Mouse (Mus musculus) bone marrow, adult 2 months (tissue): ENCODE measurements around the gene Hoxd11.

Source experiments
- CTCF ChIP-seq: fragments of 200-500 bp; IDR thresholded peaks from 2 replicates; pipeline ENCODE4 v1.5.1; 2011; ENCODE audit warnings: low read length, control low read depth; ENCODE audit not compliant: control insufficient read depth, insufficient read depth
- POLR2A ChIP-seq: fragments of 200-500 bp; IDR thresholded peaks from 2 replicates; pipeline ENCODE4 v1.6.1; 2011; ENCODE audit warnings: low read depth, mild to moderate bottlenecking, control low read depth, low read length, borderline replicate concordance; ENCODE audit not compliant: control insufficient read depth

DNA sequence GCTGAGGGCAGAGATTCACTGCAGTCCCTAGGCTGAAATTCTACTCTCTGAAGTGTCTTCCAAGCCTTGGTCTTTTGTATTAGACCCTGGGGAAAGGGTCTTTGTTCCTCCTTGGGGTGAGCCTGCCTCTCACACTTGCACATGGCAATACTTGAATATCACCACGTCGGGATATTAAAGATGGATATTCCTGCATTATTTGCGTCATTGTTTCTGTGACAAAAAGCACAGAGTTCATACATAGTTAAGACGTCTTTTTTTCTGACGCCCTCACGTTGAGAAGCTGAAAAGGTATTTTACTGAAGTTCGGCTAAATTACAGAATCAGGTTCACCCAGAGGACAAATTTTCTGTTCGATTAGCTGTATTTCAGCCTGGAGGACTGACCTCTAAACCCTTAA lies 51.0 kb downstream of the Hoxd11 start:
- TF ChIP-seq POLR2A (no peak), CTCF (no peak)
